8 mouse cellular contexts compared by ENCODE assay signal in genomic region chr2:69823129-69823677, GRCm38 (mm10). TPM values are rescaled to one million over a fixed set of nuclear protein-coding genes. Genes with fewer than 3 reads are reported as not detected.
DNase-seq lines count a peak whose midpoint lies in the region; ATAC-seq lines count a peak whose summit lies in the region.

No protein-coding gene starts in this region.

- no peaks in the 10 kb centered on the region for H3K27me3 ChIP-seq in hindbrain, embryonic 14.5 days (ENCODE audit: control insufficient read depth, insufficient read depth, low read length)
- no peaks in the 10 kb centered on the region for H3K27me3 ChIP-seq in liver, embryonic 11.5 days (replicated peaks; ENCODE audit: control insufficient read depth, insufficient read depth, low read length)

- H3K9ac ChIP-seq in hindbrain, embryonic 14.5 days: peak overlapping the region; percentile 94
- H3K9ac ChIP-seq in liver, embryonic 11.5 days (ENCODE audit: low read depth, low read length): peak overlapping the region; percentile 85

- WGBS in hindbrain, embryonic 14.5 days: 2% methylated on average over 43 of the region's 45 CpGs
- WGBS in liver, embryonic 11.5 days: 2% methylated on average over 45 of the region's 45 CpGs

- peak overlapping the region; percentile 83 for H3K4me3 ChIP-seq in hindbrain, embryonic 14.5 days (replicated peaks; ENCODE audit: low read length)
- peak overlapping the region; percentile 85 for H3K4me3 ChIP-seq in liver, embryonic 11.5 days (ENCODE audit: low read depth, low read length)

- H3K4me2 ChIP-seq in hindbrain, embryonic 14.5 days (replicated peaks): peak overlapping the region; percentile 55
- peak overlapping the region; percentile 60 for H3K4me2 ChIP-seq in liver, embryonic 11.5 days

- peak; percentile 51; the same call in 1 of the 2 replicates for ATAC-seq in erythroblast, adult 5-6 weeks (replicated peaks; ENCODE audit: low FRiP score, poor library complexity, severe bottlenecking)
- peak; percentile 85 for ATAC-seq in hindbrain, embryonic 14.5 days (ENCODE audit: low FRiP score)
- ATAC-seq in liver, embryonic 11.5 days (replicated peaks; ENCODE audit: low FRiP score): peak; percentile 74

- DNase-seq in left cerebral cortex, adult 18-20 months (ENCODE audit: low spot score in 2 of 2): peak; percentile 4 to 52
- no peak for DNase-seq in left cerebral cortex, adult 8-10 months (ENCODE audit: low spot score in 2 of 2)
- DNase-seq in WW6 (ENCODE audit: low read depth, low spot score): peak; percentile 22
- peak; percentile 59 for DNase-seq in hindbrain, embryonic 14.5 days (ENCODE audit: low spot score)
- peak; percentile 62 for DNase-seq in liver, embryonic 11.5 days (ENCODE audit: low spot score)
- peak; percentile 12 for DNase-seq in naive thymus-derived CD4-positive, alpha-beta T cell, adult 2 months (ENCODE audit: low read depth)
- no peak for DNase-seq in MN1 (ENCODE audit: low spot score)

- H3K4me1 ChIP-seq in hindbrain, embryonic 14.5 days (replicated peaks; ENCODE audit: control insufficient read depth, insufficient read depth, low read length): peaks cover 29% of the 10 kb centered on the region
- H3K4me1 ChIP-seq in liver, embryonic 11.5 days (replicated peaks; ENCODE audit: control insufficient read depth, insufficient read depth, low read length): peaks cover 24% of the 10 kb centered on the region

- peak overlapping the region; percentile 96 for H3K27ac ChIP-seq in hindbrain, embryonic 14.5 days
- peak overlapping the region; percentile 79 for H3K27ac ChIP-seq in liver, embryonic 11.5 days (ENCODE audit: low read depth, low read length)

- no peaks in the 10 kb centered on the region for H3K9me3 ChIP-seq in hindbrain, embryonic 14.5 days (ENCODE audit: control insufficient read depth, low read length)
- H3K9me3 ChIP-seq in liver, embryonic 11.5 days (ENCODE audit: control insufficient read depth, low read length): no peaks in the 10 kb centered on the region

- H3K36me3 ChIP-seq in hindbrain, embryonic 14.5 days (replicated peaks; ENCODE audit: control insufficient read depth, insufficient read depth): peaks cover 4% of the 10 kb centered on the region; the same call in 1 of the 2 replicates
- H3K36me3 ChIP-seq in liver, embryonic 11.5 days (ENCODE audit: control insufficient read depth, insufficient read depth, low read length): peaks cover 12% of the 10 kb centered on the region

RNA-seq across cellular contexts. Expression of gene Klhl23, which starts 1.5 kb away (rescaled TPM):
- 10 to 100 TPM; 54.2 to 54.4 TPM for total RNA-seq in left cerebral cortex, adult 18-20 months (2021)
- 10 to 100 TPM; 46.7 to 55.1 (median 53.3) TPM for total RNA-seq in left cerebral cortex, adult 8-10 months (2022)
- total RNA-seq in erythroblast, adult 5-6 weeks (2015; ENCODE audit: low replicate concordance): 2.1 and 2.7 TPM in 2 replicates
- 3.6 and 10.4 TPM in 2 replicates for total RNA-seq in erythroblast, adult 5-6 weeks (2017; ENCODE audit: low replicate concordance)
- polyA plus RNA-seq in hindbrain, embryonic 14.5 days (2014; fragmentation: Nextera tagmentation; extraction: Ambion mirVana): 106 and 112 TPM in 2 replicates
- 44.9 and 47.7 TPM in 2 replicates for polyA plus RNA-seq in liver, embryonic 11.5 days (2014; fragmentation: Nextera tagmentation; extraction: Ambion mirVana)

RNA-seq across cellular contexts. Expression of gene Phospho2, which starts 33.8 kb away (rescaled TPM):
- 10 to 100 TPM; 25.3 to 26.2 TPM for total RNA-seq in left cerebral cortex, adult 18-20 months (2021)
- 10 to 100 TPM; 18.5 to 24.3 (median 20.1) TPM for total RNA-seq in left cerebral cortex, adult 8-10 months (2022)
- 8.4 and 15.4 TPM in 2 replicates for total RNA-seq in erythroblast, adult 5-6 weeks (2015; ENCODE audit: low replicate concordance)
- 10.2 and 12.0 TPM in 2 replicates for total RNA-seq in erythroblast, adult 5-6 weeks (2017; ENCODE audit: low replicate concordance)
- 40.2 and 47.0 TPM in 2 replicates for polyA plus RNA-seq in hindbrain, embryonic 14.5 days (2014; fragmentation: Nextera tagmentation; extraction: Ambion mirVana)
- 24.9 and 25.2 TPM in 2 replicates for polyA plus RNA-seq in liver, embryonic 11.5 days (2014; fragmentation: Nextera tagmentation; extraction: Ambion mirVana)

RNA-seq across cellular contexts. Expression of gene Ccdc173, which starts 33.8 kb away (rescaled TPM):
- total RNA-seq in left cerebral cortex, adult 18-20 months (2021): 1 to 10 TPM; 2.2 to 2.6 TPM
- 1 to 10 TPM; 1.9 to 3.0 (median 1.9) TPM for total RNA-seq in left cerebral cortex, adult 8-10 months (2022)
- total RNA-seq in erythroblast, adult 5-6 weeks (2015; ENCODE audit: low replicate concordance): 1.5 TPM in 1 of 2 replicates, not detected in the other
- total RNA-seq in erythroblast, adult 5-6 weeks (2017; ENCODE audit: low replicate concordance): 1.1 and 2.0 TPM in 2 replicates
- 2.0 and 2.3 TPM in 2 replicates for polyA plus RNA-seq in hindbrain, embryonic 14.5 days (2014; fragmentation: Nextera tagmentation; extraction: Ambion mirVana)
- polyA plus RNA-seq in liver, embryonic 11.5 days (2014; fragmentation: Nextera tagmentation; extraction: Ambion mirVana): 1.2 and 1.4 TPM in 2 replicates

RNA-seq across cellular contexts. Expression of gene Ssb, which starts 38.2 kb away (rescaled TPM):
- 100 to 1,000 TPM; 121 to 128 TPM for total RNA-seq in left cerebral cortex, adult 18-20 months (2021)
- 100 to 1,000 TPM; 127 to 138 (median 132) TPM for total RNA-seq in left cerebral cortex, adult 8-10 months (2022)
- total RNA-seq in erythroblast, adult 5-6 weeks (2015; ENCODE audit: low replicate concordance): 90.3 and 130 TPM in 2 replicates
- 98.7 and 161 TPM in 2 replicates for total RNA-seq in erythroblast, adult 5-6 weeks (2017; ENCODE audit: low replicate concordance)
- polyA plus RNA-seq in hindbrain, embryonic 14.5 days (2014; fragmentation: Nextera tagmentation; extraction: Ambion mirVana): 225 and 239 TPM in 2 replicates
- 317 and 327 TPM in 2 replicates for polyA plus RNA-seq in liver, embryonic 11.5 days (2014; fragmentation: Nextera tagmentation; extraction: Ambion mirVana)

Comparison
In these comparisons a context has a peak if more than half of its experiments do, and no peak if none do; other contexts are left out.
1. DNase-seq: peak in left cerebral cortex, adult 18-20 months (2 of 2), WW6 (single experiment), hindbrain, embryonic 14.5 days (single experiment), liver, embryonic 11.5 days (single experiment) and naive thymus-derived CD4-positive, alpha-beta T cell, adult 2 months (single experiment); none in left cerebral cortex, adult 8-10 months (0 of 2) and MN1 (single experiment).
2. RNA of gene Klhl23, which starts 1.5 kb away (total RNA-seq): 54.2 to 54.4 TPM in left cerebral cortex, adult 18-20 months and 46.7 to 55.1 TPM in left cerebral cortex, adult 8-10 months; 2.1 to 10.4 TPM in erythroblast, adult 5-6 weeks; every median in the first group is over 4 times any median in the second.
3. Peak in every context shown above with its lines, with median percentiles within 50 percentile points of each other: ATAC-seq.